Mouse (Mus musculus) E14TG2a.4 (cell line): ENCODE data around the gene Tnni2.

ENCODE experiments used
- H3K27me3 ChIP-seq: 2 replicates; pipeline ENCODE4 v1.6.1; 2014; ENCODE audit warnings: low read length, control low read depth; ENCODE audit not compliant: insufficient read depth
- H3K36me3 ChIP-seq: 2 replicates; pipeline ENCODE4 v1.6.1; 2014; ENCODE audit warnings: low read length, control low read depth; ENCODE audit not compliant: insufficient read depth
- H3K4me1 ChIP-seq: replicated peaks from 2 replicates; pipeline ENCODE4 v1.6.1; 2014; ENCODE audit warnings: low read depth, low read length, control low read depth
- H3K4me3 ChIP-seq: replicated peaks from 2 replicates; pipeline ENCODE4 v1.5.1; 2014; ENCODE audit warnings: mild to moderate bottlenecking, low read length
- H3K9me3 ChIP-seq: 2 replicates; pipeline ENCODE4 v1.6.1; 2014; ENCODE audit warnings: low read length, control low read depth
- CTCF ChIP-seq: conservative IDR thresholded peaks from 2 replicates; pipeline ENCODE4 v1.5.1; 2014; ENCODE audit warnings: low read length
- NANOG ChIP-seq: IDR thresholded peaks from 2 replicates; pipeline ENCODE4 v1.6.1; 2014; ENCODE audit warnings: borderline replicate concordance, low read length, mixed read lengths
- POU5F1 ChIP-seq: IDR thresholded peaks from 2 replicates; pipeline ENCODE4 v1.6.1; 2014; ENCODE audit warnings: low read length, borderline replicate concordance

Tnni2 gene

GRCm38 (mm10) chr7:142435524-142435923 is 6.1 kb upstream of the Tnni2 start:
- peaks cover 21% of the 10 kb centered on the region for H3K4me1 ChIP-seq
- peaks cover 80% of the 10 kb centered on the region for H3K27me3 ChIP-seq
- H3K4me3 ChIP-seq, result no peak overlapping the region
- TF ChIP-seq NANOG, result no peak
- TF ChIP-seq CTCF, result peak; percentile 80
- no peak for TF ChIP-seq POU5F1
- H3K9me3 ChIP-seq, result no peaks in the 10 kb centered on the region
- no peaks in the 10 kb centered on the region for H3K36me3 ChIP-seq

DNA sequence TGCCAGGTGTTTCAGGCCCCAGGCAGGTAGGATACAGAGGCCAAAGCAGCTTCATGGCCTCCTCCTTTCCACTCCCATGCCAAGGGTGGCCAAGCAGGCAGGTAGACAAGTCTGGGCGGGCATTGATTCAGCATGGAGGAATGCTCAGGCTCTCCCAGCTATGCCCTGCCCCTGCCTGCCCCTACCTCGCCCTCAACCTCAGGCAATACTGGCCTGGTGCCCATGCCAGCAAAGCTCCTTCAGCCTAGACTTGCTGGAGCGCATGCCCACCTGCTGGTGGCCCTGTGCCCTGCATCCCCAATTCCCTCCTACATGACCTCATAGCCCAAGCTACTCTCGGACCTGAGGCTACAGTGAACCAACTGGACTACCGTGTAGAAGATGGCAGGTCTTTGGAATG is 4.3 kb upstream of the Tnni2 start:
- Histone ChIP-seq H3K4me1 (peaks cover 26% of the 10 kb centered on the region), H3K36me3 (no peaks in the 10 kb centered on the region), H3K27me3 (peaks cover 76% of the 10 kb centered on the region), H3K9me3 (no peaks in the 10 kb centered on the region), H3K4me3 (no peak overlapping the region)
- peak; percentile 17 for TF ChIP-seq CTCF
- no peak for TF ChIP-seq NANOG

DNA sequence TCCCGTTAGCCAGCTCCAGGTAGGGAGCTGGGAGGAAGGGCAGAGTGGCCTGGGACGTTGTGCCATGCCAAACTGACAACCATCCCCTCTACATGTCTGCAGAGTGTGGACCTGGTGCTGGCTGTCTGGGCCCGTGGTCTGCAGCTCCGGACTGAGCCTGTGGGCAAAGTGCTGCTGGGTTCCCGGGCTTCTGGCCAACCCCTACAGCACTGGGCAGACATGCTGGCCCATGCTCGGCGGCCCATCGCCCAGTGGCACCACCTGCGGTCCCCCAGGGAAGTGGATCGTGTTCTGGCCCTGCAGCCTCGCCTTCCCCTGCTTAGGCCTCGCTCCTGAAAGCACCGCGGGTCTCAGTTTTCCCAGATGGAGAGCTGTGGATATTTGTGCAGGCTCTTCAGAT is 1.6 kb upstream of the Tnni2 start:
- peaks cover 13% of the 10 kb centered on the region for H3K4me1 ChIP-seq
- H3K9me3 ChIP-seq, result no peaks in the 10 kb centered on the region
- TF ChIP-seq CTCF (no peak), POU5F1 (no peak), NANOG (no peak)
- H3K4me3 ChIP-seq, result no peak overlapping the region
- H3K36me3 ChIP-seq, result no peaks in the 10 kb centered on the region
- peaks cover 65% of the 10 kb centered on the region for H3K27me3 ChIP-seq

- peak; percentile 14; the same call in 1 of the 2 replicates for TF ChIP-seq CTCF
- no peak for TF ChIP-seq POU5F1
- TF ChIP-seq NANOG, result no peak
- Histone ChIP-seq H3K27me3 (peaks cover 67% of the 10 kb centered on the region), H3K9me3 (no peaks in the 10 kb centered on the region), H3K4me1 (peaks cover 13% of the 10 kb centered on the region), H3K4me3 (0 out of 2 replicates have a peak overlapping the region, but pooled peaks have one; percentile 1), H3K36me3 (no peaks in the 10 kb centered on the region)
These were observed 922 bp upstream of the Tnni2 start for GRCm38 (mm10) chr7:142440657-142441114.

DNA sequence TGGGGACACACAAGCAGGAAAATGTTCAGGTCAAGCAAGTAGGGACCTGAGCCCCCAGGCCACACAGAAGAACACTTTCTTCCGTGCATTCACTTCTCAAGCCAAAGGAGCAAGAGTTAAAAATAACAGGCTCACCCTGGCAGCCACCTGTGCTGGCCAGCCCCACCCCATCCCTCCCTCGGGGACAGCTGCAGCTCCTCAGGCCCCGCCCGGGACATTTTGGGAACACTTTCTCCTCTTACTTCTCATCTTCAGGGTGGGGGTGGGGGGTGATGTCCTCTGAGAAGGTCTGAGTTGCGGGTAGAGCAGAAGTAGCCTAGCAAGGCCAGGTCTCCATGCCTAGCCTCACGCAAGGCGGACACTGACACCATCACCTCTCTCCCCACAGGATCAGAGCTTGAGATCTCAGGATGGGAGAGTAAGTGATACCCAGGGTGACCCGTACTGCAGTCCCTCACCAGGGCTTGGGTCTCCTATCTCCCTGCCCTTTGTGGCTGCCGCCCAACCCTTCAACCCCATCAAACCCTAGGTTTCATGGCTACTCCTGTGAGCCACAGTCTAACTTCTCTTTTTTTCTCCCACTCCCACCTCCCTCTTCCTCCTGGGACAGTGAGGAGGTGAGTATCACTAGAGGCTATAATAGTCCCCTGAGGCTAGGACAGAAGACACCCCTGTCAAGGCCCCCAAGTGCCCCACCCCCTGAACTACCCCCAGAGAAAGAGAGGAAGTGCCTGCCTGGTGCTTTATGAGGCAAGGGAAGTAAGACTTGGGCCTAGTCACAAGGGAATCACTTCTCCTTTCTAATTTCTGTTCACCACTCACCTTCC is 686 bp downstream of the Tnni2 start:
- Histone ChIP-seq H3K27me3 (peaks cover 56% of the 10 kb centered on the region), H3K9me3 (no peaks in the 10 kb centered on the region), H3K36me3 (no peaks in the 10 kb centered on the region), H3K4me1 (peaks cover 7% of the 10 kb centered on the region), H3K4me3 (no peak overlapping the region)
- TF ChIP-seq NANOG, result no peak
- TF ChIP-seq CTCF, result no peak
- no peak for TF ChIP-seq POU5F1

DNA sequence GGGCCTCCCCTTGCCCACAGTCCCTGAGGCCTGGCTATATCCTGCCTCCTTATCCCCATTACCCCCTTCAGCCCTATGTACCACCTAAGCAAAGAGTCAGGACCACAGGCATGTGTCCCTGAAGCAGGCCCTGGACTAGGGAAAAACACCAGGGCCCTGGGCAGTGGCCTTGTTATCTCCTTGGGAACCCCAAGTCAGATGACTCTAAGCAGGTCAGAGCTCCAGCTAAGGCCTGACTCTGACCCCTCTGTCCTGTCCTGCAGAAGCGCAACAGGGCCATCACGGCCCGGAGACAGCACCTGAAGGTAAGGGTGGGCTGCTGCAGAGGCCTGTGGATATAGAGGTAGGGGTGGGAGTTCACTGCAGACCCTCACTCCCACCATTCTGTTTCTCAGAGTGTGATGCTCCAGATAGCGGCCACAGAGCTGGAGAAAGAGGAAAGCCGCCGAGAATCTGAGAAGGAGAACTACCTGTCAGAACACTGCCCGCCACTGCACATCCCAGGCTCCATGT is 1.4 kb downstream of the Tnni2 start:
- H3K27me3 ChIP-seq, result peaks cover 50% of the 10 kb centered on the region
- TF ChIP-seq NANOG (no peak), CTCF (no peak), POU5F1 (no peak)
- no peaks in the 10 kb centered on the region for H3K9me3 ChIP-seq
- H3K4me3 ChIP-seq, result no peak overlapping the region
- no peaks in the 10 kb centered on the region for H3K36me3 ChIP-seq
- peaks cover 5% of the 10 kb centered on the region for H3K4me1 ChIP-seq

GRCm38 (mm10) chr7:142443474-142443873 is 1.9 kb downstream of the Tnni2 start:
- no peak for TF ChIP-seq POU5F1
- Histone ChIP-seq H3K4me1 (peaks cover 5% of the 10 kb centered on the region), H3K36me3 (no peaks in the 10 kb centered on the region), H3K9me3 (no peaks in the 10 kb centered on the region), H3K4me3 (no peak overlapping the region), H3K27me3 (peaks cover 45% of the 10 kb centered on the region)

DNA sequence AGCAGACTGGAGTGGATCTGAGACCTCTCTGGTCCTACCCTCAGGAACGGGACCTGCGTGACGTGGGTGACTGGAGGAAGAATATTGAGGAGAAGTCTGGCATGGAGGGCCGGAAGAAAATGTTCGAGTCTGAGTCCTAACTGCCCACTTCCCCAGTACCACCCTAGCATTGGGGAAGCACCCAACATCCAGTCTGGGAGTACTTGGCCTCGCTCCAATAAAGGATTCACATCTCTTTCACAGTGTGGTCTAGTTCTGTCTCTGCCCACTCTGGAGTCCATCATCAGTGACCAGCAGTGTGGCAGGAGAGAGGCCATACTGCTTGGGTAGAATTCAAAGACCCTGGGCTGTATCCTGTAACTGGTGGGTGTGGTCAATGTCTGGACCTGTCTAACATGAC is 2.6 kb downstream of the Tnni2 start:
- no peak overlapping the region for H3K4me3 ChIP-seq
- TF ChIP-seq CTCF (no peak), POU5F1 (no peak), NANOG (no peak)

More for the DNA sequence above, 2.6 kb downstream of the Tnni2 start:
- H3K27me3 ChIP-seq, result peaks cover 38% of the 10 kb centered on the region
- H3K4me1 ChIP-seq, result peaks cover 5% of the 10 kb centered on the region
- no peaks in the 10 kb centered on the region for H3K9me3 ChIP-seq
- no peaks in the 10 kb centered on the region for H3K36me3 ChIP-seq
